Mouse (Mus musculus) heart, postnatal 0 days (tissue): ENCODE results near the gene Map3k10.

Experiments
- CTCF ChIP-seq: IDR thresholded peaks from 2 replicates; pipeline ENCODE4 v1.5.1; 2016; ENCODE audit warnings: antibody characterized with exemption, control low read depth, low read depth
- EP300 ChIP-seq: IDR thresholded peaks from 2 replicates; pipeline ENCODE4 v1.6.1; 2016; ENCODE audit warnings: antibody characterized with exemption, low read depth

DNA sequence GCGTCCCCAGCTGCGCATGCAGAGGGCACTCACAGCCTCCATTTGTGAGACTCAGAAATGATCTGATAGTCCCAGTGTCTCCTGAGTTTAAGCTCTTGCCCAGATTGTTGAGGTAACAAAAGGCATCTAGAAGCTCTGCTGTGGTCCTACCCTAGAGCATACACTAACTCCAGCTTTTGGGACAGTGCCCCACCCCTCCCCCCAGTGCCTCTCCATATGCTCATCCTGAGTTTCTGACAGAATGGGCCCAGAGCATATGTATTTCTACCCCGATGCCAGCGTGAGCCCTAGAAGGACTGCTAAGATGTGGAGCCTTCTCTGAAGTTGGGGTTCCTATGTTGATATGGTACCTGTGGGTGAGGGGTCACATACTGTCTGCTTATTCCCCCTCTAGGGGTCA lies 43.0 kb downstream of the Map3k10 start:
- no peak for TF ChIP-seq CTCF
- TF ChIP-seq EP300: no peak
